Mouse (Mus musculus) embryonic fibroblast, embryonic 13.5 days (primary cell): ENCODE measurements around the gene Il1rapl1. TPM values are rescaled to one million over a fixed set of nuclear protein-coding genes. Genes with fewer than 3 reads are reported as not detected.

Experiments
- H3K27ac ChIP-seq: 2 replicates; pipeline ENCODE4 v1.5.1; 2012; ENCODE audit warnings: low read length, control low read depth, inconsistent platforms; ENCODE audit not compliant: insufficient read depth
- H3K4me1 ChIP-seq: 2 replicates; pipeline ENCODE4 v1.6.1; 2011; ENCODE audit warnings: low read length; ENCODE audit not compliant: control insufficient read depth, insufficient read depth
- H3K4me3 ChIP-seq: 2 replicates; pipeline ENCODE4 v1.5.1; 2011; ENCODE audit warnings: mild to moderate bottlenecking, control low read depth, low read length; ENCODE audit not compliant: insufficient read depth
- CTCF ChIP-seq: IDR thresholded peaks from 2 replicates; pipeline ENCODE4 v1.5.1; 2011; ENCODE audit warnings: mild to moderate bottlenecking, control low read depth, low read length, moderate library complexity, borderline replicate concordance; ENCODE audit not compliant: insufficient read depth
- POLR2A ChIP-seq: IDR thresholded peaks from 2 replicates; pipeline ENCODE4 v1.6.1; 2011; ENCODE audit warnings: low read depth, mild to moderate bottlenecking, control low read depth, low read length, moderate library complexity
- polyA plus RNA-seq: library from polyadenylated mRNA; stranded (reverse); fragments of >200 nt; gene quantifications from 2 replicates; pipeline ENCODE4 v1.2.4, GENCODE M21; 2011; ENCODE audit warnings: low read depth; ENCODE audit not compliant: missing spikeins, insufficient read length

Il1rapl1 gene
- polyA plus RNA-seq, 1 experiment = 0.09 TPM

DNA sequence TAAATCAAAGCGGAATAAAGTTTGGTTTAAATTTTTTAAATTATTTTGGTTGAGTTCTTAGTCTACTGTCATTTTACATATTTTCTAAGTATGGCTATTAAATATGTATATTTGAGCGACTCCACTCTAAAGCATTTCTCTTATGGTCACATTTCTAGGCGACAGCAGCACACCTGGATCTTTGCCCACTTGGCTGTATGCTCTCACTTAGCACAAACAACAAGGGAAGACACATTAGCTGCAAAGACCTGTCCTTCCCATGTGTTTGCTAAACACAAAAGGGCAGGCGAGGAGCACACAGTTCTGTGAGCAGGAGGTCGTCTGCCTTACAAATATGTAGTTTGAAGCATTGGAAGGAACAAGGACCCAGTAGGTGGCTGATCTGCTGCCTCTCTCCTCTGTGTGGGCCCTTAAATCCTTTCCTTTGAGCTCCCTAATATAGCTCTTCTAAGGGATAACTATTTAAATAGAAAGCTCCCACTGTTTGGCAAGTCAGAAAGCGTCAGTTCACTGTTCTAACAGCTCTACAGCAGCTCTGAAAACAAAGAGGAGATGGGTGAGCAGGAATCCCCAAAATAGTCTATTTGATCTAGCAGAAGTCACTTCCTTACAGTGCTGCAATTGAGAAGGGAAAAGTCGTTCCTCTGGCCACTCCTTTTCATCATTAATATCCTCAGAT lies 42.6 kb downstream of the Il1rapl1 start:
- Histone ChIP-seq H3K4me1 (no peaks in the 10 kb centered on the region), H3K4me3 (no peak overlapping the region), H3K27ac (no peak overlapping the region)
- TF ChIP-seq CTCF = no peak
- no peak for TF ChIP-seq POLR2A

DNA sequence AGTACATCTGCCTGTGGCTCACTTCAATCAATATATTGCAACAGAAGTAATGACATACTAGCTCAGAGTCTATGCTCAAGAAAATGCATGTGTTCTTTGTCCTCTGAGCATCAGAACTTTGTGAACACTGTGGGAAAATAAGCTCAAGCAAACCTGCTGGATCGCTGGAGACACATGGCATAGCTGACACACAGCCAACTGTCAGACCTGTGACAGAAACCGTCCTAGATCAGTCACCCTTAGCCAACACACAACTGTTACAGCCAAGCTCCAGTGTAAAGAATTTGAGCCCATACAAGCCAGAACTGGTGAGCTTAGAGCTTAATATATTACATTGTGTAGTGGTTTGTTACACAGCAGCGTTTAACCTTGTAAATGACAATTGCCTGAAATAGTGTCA lies 45.1 kb downstream of the Il1rapl1 start:
- TF ChIP-seq POLR2A (no peak), CTCF (no peak)
- Histone ChIP-seq H3K27ac (no peak overlapping the region), H3K4me3 (no peak overlapping the region), H3K4me1 (no peaks in the 10 kb centered on the region)

- Histone ChIP-seq H3K4me1 (no peaks in the 10 kb centered on the region), H3K4me3 (no peak overlapping the region), H3K27ac (peak overlapping the region; percentile 32; the same call in 1 of the 2 replicates)
- TF ChIP-seq CTCF (no peak), POLR2A (no peak)
These were observed 71.9 kb downstream of the Il1rapl1 start for GRCm38 (mm10) chrX:88043556-88043955.

GRCm38 (mm10) chrX:88038984-88039383 lies 76.5 kb downstream of the Il1rapl1 start:
- TF ChIP-seq CTCF (no peak), POLR2A (no peak)
- H3K27ac ChIP-seq = no peak overlapping the region
- no peak overlapping the region for H3K4me3 ChIP-seq
- no peaks in the 10 kb centered on the region for H3K4me1 ChIP-seq

DNA sequence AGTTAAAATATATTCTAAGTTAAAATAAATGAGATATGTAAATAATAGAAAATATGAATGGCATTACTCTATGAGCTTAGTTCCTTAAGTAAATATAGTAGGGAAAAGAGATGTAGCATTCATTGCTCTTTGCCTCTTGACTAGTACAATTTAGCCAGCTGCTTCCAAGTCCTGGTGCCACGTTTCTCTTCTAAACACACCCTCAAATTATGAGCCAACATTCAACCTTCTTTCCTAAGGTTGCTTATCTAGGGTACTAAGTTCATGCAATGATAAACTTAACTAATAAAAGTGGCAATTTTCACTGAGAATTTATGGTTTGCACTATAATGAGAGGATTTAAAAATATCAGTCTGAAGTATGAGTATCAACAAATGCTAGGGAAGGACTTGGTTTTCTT lies 218.3 kb downstream of the Il1rapl1 start:
- TF ChIP-seq CTCF = no peak
- TF ChIP-seq POLR2A = no peak
- H3K4me1 ChIP-seq = no peaks in the 10 kb centered on the region
- no peak overlapping the region for H3K27ac ChIP-seq
- no peak overlapping the region for H3K4me3 ChIP-seq

GRCm38 (mm10) chrX:87891916-87892315 lies 223.5 kb downstream of the Il1rapl1 start:
- H3K27ac ChIP-seq = no peak overlapping the region
- TF ChIP-seq POLR2A (no peak), CTCF (no peak)
- no peak overlapping the region for H3K4me3 ChIP-seq
- H3K4me1 ChIP-seq = no peaks in the 10 kb centered on the region

GRCm38 (mm10) chrX:87854107-87854506 lies 261.3 kb downstream of the Il1rapl1 start:
- no peak for TF ChIP-seq POLR2A
- no peak for TF ChIP-seq CTCF
- no peaks in the 10 kb centered on the region for H3K4me1 ChIP-seq
- no peak overlapping the region for H3K4me3 ChIP-seq
- no peak overlapping the region for H3K27ac ChIP-seq

DNA sequence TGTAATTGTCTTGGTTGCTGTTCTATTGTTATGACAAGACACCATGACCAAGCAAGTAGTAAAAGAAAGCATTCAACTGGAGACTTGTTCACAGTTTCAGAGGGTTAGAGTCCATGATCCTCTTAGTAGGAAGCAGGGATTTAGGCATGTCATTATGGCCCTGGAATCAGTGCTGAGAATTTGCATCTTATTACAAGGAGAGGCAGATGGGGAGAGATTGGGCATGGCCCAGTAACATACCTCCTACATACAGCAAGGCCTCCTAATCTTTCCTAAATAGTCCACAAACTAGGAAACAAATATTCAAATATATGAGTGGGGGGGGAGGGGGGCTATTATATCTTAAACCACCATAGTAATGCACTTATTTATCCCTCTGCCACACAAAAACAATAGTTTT lies 301.6 kb downstream of the Il1rapl1 start:
- no peak overlapping the region for H3K4me3 ChIP-seq

DNA sequence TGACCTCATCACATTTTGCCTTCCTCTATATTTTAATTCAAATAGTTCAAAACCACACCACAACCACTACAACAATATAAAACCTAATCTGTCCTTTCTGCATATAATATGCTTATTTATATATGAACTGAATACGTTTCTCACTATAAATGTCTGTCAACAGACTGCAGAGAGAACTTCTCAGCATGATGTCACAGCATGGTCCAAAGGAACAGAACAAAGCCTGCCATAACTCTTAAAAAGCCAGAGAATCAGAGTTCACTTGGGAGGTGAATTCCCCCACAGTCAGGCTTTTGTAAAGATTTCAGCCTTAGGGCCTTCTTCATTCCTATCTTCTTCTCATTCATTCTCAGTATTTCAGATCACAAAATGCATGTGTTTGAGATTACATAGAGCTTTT lies 307.7 kb downstream of the Il1rapl1 start:
- Histone ChIP-seq H3K4me1 (no peaks in the 10 kb centered on the region), H3K4me3 (no peak overlapping the region), H3K27ac (no peak overlapping the region)
- TF ChIP-seq CTCF (no peak), POLR2A (no peak)

More for the DNA sequence above, 301.6 kb downstream of the Il1rapl1 start:
- TF ChIP-seq CTCF = no peak
- no peak for TF ChIP-seq POLR2A
- no peak overlapping the region for H3K27ac ChIP-seq
- H3K4me1 ChIP-seq = no peaks in the 10 kb centered on the region

GRCm38 (mm10) chrX:87793011-87793410 lies 322.4 kb downstream of the Il1rapl1 start:
- no peak overlapping the region for H3K27ac ChIP-seq
- TF ChIP-seq CTCF (no peak), POLR2A (no peak)
- H3K4me1 ChIP-seq = no peaks in the 10 kb centered on the region
- H3K4me3 ChIP-seq = no peak overlapping the region
